Mouse (Mus musculus) heart, adult 2 months (tissue): ENCODE data around the gene Mgp.

Experiments used
- CTCF ChIP-seq: fragments of 200-600 bp; IDR thresholded peaks from 2 replicates; pipeline ENCODE4 v1.8.1; 2022; ENCODE audit warnings: antibody characterized with exemption, mild to moderate bottlenecking, moderate library complexity
- POLR2A ChIP-seq: fragments of 200-500 bp; IDR thresholded peaks from 2 replicates; pipeline ENCODE4 v1.6.1; 2011; ENCODE audit warnings: mild to moderate bottlenecking, low read depth, low read length, control low read depth; ENCODE audit not compliant: insufficient read depth

DNA sequence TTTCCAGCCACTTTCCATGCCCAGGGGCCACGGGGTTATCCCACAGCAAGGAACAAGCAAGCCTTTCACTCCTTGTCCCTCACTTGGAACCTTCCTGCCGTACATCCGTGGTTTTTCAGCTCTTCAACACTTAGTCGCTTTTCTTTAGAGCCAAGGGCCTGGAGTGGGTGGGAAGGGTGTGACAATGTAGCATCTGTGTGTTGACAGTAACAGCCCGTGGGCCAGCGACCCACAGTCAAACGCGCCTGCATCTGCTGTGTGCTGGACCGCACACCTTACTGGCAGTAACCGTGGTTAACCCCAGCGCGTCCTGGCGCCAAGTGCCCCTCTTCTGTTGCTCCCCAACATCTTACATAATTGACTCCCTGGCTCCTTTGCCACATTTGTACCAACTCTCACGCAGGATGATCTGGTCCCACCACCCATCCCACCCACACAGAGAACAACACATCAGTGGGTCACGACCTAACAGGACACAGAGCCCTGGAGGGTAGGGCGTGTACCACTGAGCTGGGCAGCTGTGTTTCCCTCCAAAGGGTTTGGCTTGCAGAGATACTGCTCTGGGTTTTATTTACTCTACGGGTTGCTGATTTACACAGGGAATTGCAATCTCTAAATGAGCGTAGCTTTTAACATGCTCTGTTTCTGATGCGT is 30.8 kb upstream of the Mgp start:
- TF ChIP-seq POLR2A, result no peak
- no peak for TF ChIP-seq CTCF
